Mouse (Mus musculus): ENCODE data around the gene Zc3h7b. TPM values are rescaled to one million over a fixed set of nuclear protein-coding genes. Genes with fewer than 3 reads are reported as not detected.
"Not testable (repeated sequence)": the region's sequence is repeated elsewhere in the genome, so short reads cannot be mapped to it uniquely, and the experiment has no call there.

Gene Zc3h7b
- total RNA-seq, 2 experiments from 2014 or later, result 19.2 to 20.7 TPM

DNA sequence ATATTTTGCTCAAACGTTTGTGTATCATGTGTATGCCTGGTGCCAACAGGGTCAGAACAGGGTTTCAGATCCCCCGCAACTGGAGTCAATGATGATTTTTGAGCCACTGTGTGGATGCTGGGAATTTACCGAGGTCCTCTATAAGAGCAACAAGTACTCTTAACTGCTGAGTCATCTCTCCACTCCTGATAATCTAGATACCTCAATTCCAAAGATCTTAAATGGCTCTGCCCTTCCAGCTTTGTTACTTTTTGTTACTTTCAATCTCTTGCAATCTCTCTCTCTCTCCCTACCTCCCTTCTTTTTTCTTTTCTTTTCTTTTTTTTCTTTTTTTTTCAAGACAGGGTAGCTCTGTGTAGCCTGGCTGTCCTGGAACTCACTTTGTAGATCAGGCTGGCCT is 9.8 kb upstream of the Zc3h7b start:
- no peak for ATAC-seq (replicated peaks; ENCODE audit: poor library complexity, severe bottlenecking)

DNA sequence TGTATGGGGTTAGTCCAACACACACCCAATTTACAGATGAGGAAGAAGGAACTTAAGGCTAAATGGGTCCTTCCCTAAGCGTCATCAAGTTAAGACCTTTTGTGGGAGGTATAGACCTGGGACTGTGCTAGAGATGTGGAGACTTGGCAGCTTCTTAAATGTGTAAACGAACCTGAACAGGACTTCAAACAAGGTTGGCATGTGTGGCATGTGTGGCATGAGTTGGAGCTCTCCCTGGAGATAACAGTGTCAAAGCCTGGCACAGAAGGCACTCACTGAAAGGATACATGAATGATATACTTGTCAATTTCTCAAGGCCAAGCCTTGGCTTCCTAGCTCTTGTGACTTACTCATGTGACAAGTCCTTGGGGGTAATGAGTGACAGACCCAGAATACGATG is 5.6 kb upstream of the Zc3h7b start:
- ATAC-seq (replicated peaks; ENCODE audit: poor library complexity, severe bottlenecking), result no peak

DNA sequence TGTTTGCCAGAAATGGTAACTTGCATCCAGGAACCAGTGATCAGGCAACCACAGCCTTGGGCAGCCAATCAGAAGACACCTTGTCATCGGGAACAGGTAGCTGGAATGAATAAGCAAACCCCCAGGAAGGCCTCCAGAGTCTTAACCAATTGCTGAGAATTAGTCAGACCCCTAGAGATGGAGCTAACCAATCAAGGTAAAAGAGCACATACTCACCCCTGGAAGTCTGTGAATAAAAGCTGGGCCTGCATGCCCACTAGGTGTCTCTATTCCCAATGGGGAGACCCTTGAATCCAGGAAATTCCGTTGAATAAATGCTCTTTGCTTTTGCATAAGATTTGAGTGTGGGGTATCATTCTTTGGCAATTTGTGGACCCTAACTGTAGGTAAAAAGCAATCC is 4.9 kb upstream of the Zc3h7b start:
- ATAC-seq (replicated peaks; ENCODE audit: poor library complexity, severe bottlenecking), result no peak

DNA sequence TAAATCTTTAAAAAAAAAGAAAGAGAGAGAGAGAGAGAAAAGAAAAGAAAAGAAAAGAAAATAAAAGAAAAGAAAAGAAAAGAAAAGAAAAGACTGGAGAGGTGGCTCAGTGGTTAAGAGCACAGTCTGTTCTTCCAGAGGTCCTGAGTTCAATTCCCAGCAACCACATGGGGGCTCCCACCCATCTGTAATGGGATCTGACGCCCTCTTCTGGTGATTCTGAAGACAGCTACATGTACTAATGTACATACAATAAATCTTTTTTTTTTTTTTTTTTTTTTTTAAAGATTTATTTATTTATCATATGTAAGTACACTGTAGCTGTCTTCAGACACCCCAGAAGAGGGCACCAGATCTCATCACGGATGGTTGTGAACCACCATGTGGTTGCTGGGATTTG is 2.5 kb upstream of the Zc3h7b start:
- not testable (repeated sequence) for ATAC-seq (replicated peaks; ENCODE audit: poor library complexity, severe bottlenecking)

DNA sequence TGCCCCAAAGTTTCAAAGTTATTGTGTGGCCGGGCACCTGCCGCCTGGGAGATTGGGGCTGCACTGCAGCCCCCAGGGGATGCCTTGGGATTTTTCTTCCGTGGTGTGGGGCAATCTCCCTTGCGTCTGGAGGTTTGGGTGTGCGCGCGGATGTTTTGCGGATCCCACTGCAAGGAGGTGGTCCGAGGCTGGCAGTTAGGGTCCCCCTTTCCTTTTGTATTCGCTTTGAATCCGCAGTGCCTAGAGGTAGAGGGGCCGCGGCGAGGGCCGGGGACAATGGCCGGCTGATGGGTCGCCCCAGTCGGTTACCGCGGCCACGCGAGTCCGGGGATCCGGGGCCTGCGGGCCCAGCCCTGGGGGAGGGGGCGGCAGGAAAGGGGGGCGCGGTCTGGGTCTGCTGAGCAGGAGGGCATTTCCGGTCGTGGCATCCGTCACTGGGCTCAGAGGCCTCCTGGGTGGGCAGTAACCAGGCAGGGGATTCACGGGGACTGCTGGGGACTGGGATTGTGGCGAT is 801 bp downstream of the Zc3h7b start:
- peak; percentile 69 for ATAC-seq (replicated peaks; ENCODE audit: poor library complexity, severe bottlenecking)

DNA sequence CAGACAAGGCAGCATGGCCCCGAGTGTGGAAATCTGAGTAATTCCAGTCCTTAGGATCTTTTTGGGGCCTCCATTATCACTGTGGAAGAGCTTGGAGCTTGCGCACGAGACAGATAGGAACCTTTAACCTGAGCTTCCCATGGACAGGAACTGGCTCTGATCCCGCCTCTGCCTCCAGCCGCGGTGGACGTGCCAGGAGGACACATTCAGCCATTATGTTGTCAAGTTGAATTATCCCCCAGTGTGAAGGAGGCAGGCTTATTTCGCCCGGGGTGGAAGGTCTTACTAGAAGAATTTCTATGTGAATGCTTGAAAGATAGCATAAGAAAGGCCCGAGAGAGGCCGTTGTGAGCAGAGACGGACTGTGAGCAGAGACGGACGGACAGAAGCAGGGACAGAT is 4.9 kb downstream of the Zc3h7b start:
- ATAC-seq (replicated peaks; ENCODE audit: poor library complexity, severe bottlenecking), result no peak

DNA sequence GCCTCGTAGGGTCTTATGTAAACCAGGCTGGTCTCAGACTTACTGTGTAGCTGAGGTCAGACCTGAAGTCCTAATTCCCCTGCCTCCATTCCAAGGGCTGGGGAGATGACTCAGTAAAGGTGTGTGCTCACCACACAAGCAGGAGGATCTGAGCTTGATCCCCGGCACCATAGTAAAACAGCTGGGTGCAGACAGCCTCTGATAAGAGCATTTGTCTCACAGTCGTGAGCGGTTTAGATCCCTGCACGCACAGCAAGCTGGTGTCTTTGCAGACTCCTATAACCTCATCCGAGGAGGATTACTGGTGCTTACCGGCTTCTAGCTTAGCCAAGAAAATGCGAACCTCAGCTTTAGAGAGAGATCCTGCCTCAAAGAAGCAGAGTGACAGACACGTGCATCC is 8.8 kb downstream of the Zc3h7b start:
- ATAC-seq (replicated peaks; ENCODE audit: poor library complexity, severe bottlenecking), result no peak

DNA sequence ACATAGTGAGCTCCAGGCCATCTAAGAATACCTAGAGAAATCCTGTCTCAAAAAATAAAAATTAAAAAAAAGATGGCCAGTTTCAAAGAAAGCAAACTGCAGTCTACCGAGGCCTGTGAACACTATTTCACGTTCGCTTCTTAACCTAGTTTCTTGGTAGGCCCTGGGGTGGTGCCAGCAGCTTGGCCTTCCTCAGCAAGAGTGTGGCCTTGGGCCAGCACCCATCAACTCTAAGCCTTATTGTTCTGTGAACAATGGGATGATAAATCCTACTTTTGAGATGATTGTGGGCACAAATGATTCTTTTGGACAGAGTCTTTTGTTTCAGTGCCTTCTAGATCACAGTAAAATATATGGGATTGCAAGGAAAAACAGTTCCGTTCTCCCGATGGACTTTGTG is 13.8 kb downstream of the Zc3h7b start:
- ATAC-seq (replicated peaks; ENCODE audit: poor library complexity, severe bottlenecking), result no peak

DNA sequence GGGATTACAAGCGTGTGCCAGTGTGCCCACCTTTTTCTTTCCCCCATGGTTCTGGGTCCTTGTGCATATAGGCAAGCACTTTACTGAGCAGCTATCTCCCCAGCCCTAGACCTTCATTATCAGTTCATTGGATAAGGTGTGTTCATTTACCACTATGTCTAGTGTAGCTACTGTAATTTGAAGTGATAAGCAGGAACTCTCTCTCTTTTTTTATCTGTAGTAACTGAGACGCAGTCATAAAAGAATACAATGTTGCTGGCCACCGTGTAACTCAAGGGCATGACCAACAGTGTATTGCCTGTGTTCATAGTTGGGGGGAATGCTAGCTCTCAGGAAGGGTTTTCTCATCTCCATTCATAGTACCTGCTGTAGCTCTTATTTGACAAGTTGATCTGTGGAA is 14.7 kb downstream of the Zc3h7b start:
- no peak for ATAC-seq (replicated peaks; ENCODE audit: poor library complexity, severe bottlenecking)

DNA sequence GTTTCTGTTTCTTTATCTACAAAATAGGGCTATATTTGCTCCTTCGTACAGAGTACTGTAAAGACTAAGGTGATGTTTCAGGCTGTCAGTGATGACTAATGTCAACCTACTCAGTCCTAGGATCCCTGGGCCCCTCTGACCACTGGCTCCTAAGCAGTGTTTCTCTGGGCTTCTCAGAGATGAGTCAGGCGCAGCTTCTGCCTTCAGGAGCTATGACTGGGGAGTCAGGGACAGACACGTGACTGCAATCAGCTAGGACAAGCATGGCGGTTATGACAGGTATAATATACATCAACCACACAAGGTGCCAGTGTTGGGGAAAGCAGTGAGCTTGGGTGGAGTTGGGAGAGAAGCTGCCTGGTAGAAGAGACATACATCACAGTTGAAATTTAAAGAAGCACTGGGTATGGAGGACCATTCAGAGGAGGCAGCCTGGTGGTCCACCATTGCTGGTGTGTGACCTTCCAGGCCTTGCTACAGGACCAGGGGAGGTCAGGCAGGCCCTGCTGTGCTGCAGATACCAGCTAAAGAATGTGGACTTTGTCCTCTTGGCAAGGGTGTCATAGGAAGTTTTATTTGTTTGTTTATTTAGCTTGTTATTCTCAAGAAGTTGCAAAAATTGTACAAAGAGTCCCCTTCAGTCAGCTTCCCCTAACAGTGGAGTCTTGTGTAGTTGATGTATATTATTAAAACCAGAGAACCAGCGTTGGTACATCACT is 15.7 kb downstream of the Zc3h7b start:
- ATAC-seq (replicated peaks; ENCODE audit: poor library complexity, severe bottlenecking), result no peak

DNA sequence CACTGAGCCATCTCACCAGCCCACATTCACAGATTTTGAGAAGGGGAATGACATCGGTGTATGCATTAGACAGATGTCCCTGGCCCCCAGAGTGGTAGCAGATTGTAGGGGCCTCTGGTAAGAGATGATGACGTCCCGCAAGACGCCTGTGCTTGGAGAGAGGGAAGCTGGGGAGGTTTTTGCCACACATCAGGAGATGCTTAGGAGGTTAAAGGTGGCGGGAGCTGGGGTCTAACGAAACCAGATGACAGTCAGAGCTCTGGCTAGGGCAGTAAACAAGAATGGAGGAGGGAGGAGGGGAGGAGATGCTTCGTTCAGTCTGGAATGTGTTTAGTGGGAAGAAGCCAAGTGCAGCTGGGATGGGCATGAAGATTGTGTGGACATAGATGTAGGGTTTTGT is 16.5 kb downstream of the Zc3h7b start:
- no peak for ATAC-seq (replicated peaks; ENCODE audit: poor library complexity, severe bottlenecking)

DNA sequence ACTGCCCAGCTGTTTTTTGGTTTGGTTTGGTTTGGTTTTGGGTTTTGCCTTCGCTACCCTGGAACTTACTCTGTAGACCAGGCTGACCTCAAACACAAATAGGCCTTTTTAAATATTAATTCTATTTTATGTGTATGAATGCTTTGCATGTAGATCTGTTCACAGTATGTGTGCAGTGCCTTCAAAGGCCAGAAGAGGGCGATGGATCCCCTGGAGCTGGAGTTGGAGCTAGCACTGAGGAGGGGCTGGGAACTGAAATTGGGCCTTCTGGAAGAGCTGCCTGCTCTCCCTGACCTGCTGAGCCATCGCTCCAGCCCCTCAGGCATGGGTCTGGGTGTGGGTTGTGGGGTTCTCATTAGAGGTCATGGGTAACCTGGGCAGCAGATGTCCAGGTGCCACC is 17.1 kb downstream of the Zc3h7b start:
- no peak for ATAC-seq (replicated peaks; ENCODE audit: poor library complexity, severe bottlenecking)

DNA sequence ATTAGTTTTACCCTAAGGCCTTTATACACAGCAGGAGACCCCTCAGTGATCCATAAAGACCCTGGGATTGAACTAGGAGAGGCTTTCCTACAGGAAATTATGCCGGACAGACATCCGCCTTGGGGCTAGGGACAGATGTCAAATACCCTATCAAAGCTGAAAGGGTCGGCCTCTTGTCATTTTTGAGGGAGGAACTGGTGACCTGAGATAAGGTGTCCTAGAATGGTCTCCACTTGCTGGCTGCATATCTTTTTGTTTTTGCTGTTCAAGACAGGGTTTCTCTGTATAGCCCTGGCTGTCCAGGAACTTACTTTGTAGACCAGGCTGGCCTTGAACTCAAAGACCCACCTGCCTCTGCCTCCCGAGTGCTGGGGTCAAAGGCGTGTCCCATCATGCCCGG is 19.7 kb downstream of the Zc3h7b start:
- no peak for ATAC-seq (replicated peaks; ENCODE audit: poor library complexity, severe bottlenecking)

DNA sequence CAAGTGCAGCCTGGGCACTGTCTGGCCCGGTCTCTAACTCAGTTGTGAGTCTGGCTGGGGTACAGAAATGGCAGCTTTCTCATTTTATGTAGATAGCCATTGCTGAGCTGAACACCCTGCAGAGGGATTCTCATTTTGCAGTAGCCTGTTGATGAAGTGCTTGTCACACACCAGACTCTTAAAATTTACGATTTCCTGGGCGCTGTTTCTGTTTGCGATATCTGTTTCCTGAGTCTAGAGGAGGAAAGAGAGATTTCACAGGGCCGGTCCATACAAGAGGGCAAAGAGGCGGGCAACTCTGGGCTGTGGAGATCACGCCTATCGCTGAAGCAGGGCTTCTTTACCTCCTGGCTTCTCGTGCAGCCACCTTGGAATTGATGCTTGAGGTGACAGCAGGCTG is 20.8 kb downstream of the Zc3h7b start:
- ATAC-seq (replicated peaks; ENCODE audit: poor library complexity, severe bottlenecking), result no peak

DNA sequence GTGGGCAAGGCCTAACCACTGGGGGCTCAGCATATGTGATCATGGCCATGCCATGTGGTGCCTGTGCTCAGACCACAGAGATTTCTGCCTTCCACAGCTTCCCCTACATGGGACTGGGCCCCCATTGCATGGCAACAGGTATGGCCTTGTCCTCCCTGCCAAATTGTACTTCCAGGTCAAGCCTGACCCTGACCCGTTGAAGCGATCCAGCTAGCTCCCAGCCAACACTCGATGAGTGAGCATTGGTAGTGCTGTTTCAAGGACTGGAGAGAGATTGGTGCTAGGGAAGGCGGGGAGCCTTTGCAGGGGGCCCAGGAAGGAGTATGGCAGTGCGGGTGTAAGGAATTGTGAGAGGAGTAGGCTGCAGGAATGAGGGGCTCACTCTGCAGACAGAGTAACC is 21.6 kb downstream of the Zc3h7b start:
- no peak for ATAC-seq (replicated peaks; ENCODE audit: poor library complexity, severe bottlenecking)

DNA sequence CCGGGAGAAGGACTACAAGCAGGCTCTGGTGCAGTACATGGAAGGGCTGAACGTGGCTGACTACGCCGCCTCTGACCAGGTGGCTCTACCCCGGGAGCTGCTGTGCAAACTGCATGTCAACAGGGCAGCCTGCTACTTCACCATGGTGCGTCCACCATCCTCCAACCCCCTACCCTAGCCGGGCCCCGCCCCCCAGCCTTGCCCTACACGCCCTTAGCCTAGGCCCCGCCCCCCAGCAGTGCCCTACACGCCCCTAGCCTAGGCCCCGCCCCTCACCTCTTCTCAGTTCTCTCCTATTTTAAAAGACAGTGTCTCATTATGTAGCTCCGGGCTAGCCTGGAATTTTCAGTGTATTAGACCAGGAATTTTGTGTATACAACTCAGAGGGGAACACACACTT is 24.2 kb downstream of the Zc3h7b start:
- peak; percentile 52 for ATAC-seq (replicated peaks; ENCODE audit: poor library complexity, severe bottlenecking)

DNA sequence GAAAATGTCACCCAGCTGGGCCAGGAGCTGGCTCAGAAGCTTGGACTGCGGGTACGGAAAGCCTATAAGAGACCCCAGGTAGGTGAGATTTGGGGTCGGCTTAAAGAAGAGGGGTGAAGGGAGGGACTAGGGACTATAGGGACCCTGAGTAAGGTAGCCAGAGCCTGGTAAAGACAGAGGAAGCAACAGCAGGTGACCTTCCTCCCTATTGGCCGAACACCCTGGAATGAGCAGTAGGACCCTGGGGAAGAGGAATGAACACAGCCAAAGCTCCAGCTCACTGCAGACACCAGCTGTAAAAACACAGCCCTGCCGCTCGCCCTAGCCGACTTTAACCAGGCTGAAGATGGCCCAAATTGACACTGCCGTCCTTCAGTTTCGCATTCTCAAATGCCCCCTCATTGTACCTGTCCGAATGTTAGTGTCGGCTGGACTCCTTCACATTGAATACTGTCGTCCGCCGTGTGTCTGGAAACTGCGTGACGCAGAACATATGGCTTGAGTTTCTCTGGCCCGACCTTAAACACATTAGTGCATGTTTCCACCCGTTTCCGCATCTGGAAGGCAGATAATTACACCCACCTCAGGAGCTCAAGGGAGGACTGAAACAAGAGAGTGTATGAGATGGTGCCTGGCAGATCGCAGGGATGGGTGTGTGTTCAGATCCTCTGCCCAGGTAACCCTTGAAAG is 27.7 kb downstream of the Zc3h7b start:
- no peak for ATAC-seq (replicated peaks; ENCODE audit: poor library complexity, severe bottlenecking)

DNA sequence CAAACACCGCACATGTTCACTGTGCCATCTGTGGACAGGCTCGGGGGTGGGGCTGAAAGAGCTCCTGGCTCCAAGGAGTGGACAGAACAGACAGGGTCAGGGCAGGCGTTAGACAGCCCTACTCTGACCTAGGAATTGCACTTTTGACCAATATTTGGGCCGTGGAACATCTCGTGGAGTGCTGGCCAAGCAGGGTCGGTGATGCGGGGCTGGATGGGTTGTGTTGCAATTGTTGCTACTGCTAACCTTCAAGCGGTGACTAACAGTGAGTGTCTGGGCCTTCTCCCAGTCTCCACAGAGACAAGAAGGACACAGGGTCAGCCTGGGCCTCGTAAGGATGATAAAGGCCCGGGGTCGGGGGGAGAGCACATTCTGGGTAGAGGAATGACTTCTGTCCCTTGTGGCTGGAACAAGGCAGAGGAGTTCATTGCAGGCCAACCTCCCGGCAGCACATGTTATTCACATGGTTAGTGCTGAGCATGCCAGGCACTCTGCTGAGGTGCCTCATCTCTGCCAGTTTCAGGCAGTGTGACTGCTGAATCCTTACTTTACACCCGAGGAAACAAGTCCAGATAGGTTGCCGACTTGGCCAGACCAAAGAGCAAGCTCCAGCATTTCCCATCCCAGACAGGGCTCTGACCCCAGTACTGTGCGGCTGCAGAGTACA is 29.8 kb downstream of the Zc3h7b start:
- no peak for ATAC-seq (replicated peaks; ENCODE audit: poor library complexity, severe bottlenecking)

DNA sequence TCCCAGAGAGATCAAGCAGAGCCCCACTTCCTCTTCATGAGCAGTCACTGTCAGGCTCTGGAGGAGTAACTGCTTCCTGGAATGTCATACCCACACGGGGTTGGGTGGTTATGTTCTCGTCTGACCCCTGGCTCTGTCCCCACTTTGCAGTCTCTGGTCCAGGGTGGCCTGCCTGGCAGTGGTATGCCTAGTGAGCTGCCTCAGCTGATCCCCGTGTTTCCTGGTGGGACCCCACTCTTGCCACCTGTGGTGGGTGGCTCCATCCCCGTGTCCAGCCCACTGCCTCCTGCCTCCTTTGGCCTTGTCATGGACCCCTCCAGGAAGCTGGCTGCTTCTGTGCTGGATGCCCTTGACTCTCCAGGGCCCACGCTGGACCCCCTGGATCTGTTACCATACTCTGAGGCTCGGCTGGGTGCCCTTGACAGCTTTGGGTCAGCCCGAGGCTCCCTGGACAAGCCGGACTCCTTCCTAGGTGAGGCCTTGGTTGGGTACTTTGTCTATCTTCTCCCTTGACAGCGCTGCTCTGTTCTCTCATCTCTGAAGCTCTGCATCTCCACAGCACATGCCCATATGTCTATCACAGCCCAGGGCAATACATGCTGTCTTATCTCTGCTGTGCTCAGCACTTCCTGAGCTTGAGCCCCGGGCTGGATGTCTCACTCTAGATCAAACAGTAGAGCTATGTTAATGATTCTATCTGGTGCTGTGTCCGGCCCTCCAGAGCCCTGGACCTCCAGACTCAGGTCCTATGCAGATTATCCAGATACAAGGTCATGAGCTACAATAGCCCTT is 32.0 kb downstream of the Zc3h7b start:
- ATAC-seq (replicated peaks; ENCODE audit: poor library complexity, severe bottlenecking), result no peak; the same call in 1 of the 2 replicates

DNA sequence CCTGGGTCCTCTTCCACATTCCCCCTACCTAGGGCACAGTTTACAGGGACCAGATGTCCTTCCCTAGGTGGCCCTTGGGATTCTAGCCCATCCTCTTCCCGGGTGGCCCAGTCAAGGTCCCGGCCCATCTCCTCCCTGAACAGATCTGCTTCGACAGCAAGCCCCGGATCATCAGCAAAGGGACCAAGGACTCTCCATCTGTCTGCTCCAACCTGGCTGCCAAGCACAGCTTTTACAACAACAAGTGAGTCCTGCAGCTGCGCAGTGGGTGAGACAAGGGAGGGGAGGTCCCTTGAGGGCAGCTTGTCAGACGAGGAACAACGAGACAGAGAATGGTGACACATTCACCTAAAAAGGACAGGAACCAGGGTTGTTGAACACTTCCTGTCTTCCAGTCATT is 37.0 kb downstream of the Zc3h7b start:
- no peak for ATAC-seq (replicated peaks; ENCODE audit: poor library complexity, severe bottlenecking)

DNA sequence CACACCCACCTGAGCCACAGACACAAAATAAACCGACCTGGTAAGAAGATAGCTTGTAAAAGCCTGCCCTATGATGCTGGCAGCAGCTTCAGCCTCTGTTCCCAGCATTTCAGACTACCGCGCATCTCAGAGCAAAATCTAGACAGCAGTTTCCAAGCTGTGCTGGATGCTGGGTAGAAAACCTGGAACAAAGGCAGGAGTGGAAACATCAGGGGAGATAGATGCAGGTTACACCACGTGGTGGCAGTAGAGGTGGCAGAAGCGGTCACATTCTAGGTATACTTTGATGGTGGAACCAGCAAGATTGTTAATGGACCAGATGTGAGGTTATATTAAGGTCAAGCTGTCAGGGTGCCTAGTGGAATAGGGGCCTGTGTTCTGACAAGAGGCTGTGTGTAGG is 39.9 kb downstream of the Zc3h7b start:
- ATAC-seq (replicated peaks; ENCODE audit: poor library complexity, severe bottlenecking), result no peak

All from granulocyte monocyte progenitor cell, adult 5-6 weeks (primary cell).